ENCODE assay signal across 25 mouse cellular contexts in the genomic region with DNA sequence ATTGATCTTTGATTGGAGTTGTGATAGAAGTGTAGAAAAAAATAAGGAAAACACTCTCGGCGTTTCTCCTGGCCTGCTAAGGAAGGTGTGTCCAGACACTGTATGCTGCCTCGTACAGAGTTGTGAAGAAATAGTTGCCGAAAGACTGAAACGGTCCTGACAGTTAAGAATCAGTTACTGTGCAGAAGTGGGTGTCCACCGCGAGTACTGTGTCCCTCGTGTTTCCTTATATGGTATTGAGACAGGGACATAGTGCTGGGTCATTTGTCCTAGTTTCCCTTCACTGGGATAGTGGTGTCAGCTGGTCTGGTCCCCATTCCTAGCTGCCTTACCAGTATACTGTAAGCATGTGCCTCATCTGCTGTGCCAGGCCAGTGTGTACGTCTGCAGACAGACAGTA.
DNase-seq lines count a peak whose midpoint lies in the region; ATAC-seq and TF ChIP-seq lines count a peak whose summit lies in the region.
"Had no signal": no experiment of that assay in that cellular context is flagged by ENCODE, and none has a peak within 500 bp of the region (broad histone marks: within the 10 kb centered on the region; RNA-seq: fewer than 3 reads in every experiment).

No protein-coding gene starts in this region.

- H3ac ChIP-seq in myocyte (ENCODE audit: control insufficient read depth, insufficient read length) = no peak overlapping the region

- peak; percentile 83 for DNase-seq in heart, adult 11 months
- DNase-seq in heart, adult 8-10 months (ENCODE audit: low spot score) = no peak
- DNase-seq in left cerebral cortex, postnatal 14 days (ENCODE audit: low spot score in 2 of 2) = no peak
- DNase-seq: adrenal gland, postnatal 10 days; adrenal gland, postnatal 36 days; B cell, adult 2 months; cerebellum, adult 18-20 months; cerebellum, adult 9-10 months; cerebellum, postnatal 14 days; gastrocnemius, postnatal 25 days; heart, postnatal 14 days had no signal

- H3K9me3 ChIP-seq in midbrain, embryonic 13.5 days = no peaks in the 10 kb centered on the region
- H3K9me3 ChIP-seq in midbrain, embryonic 16.5 days (replicated peaks; ENCODE audit: control insufficient read depth, low read length, poor library complexity, severe bottlenecking) = no peaks in the 10 kb centered on the region
- H3K9me3 ChIP-seq: embryonic facial prominence, embryonic 12.5 days; forebrain, embryonic 12.5 days; forebrain, embryonic 15.5 days; G1E; heart, embryonic 13.5 days; hindbrain, embryonic 12.5 days; hindbrain, embryonic 15.5 days had no signal

- no peak overlapping the region for H3K9ac ChIP-seq in midbrain, embryonic 13.5 days (replicated peaks)
- H3K9ac ChIP-seq in midbrain, embryonic 16.5 days (ENCODE audit: low read depth, low read length) = no peak overlapping the region
- H3K9ac ChIP-seq: embryonic facial prominence, embryonic 12.5 days; forebrain, embryonic 12.5 days; forebrain, embryonic 15.5 days; heart, embryonic 13.5 days; hindbrain, embryonic 12.5 days; hindbrain, embryonic 15.5 days had no signal

- TF ChIP-seq POLR2A in myocyte (IDR thresholded peaks at IDR 0.05; ENCODE audit: insufficient read length, low read depth) = peak; percentile 17

- H3K36me3 ChIP-seq in midbrain, embryonic 13.5 days = peaks cover 84% of the 10 kb centered on the region
- H3K36me3 ChIP-seq in midbrain, embryonic 16.5 days (ENCODE audit: control insufficient read depth, insufficient read depth, low read length) = peaks cover 28% of the 10 kb centered on the region
- H3K36me3 ChIP-seq in myocyte (ENCODE audit: control insufficient read depth, insufficient read depth) = peaks cover 62% of the 10 kb centered on the region
- H3K36me3 ChIP-seq: G1E had no signal

- peaks cover 10% of the 10 kb centered on the region for H3K79me2 ChIP-seq in myocyte (ENCODE audit: control insufficient read depth, insufficient read depth)

- no peaks in the 10 kb centered on the region for H3K27me3 ChIP-seq in midbrain, embryonic 13.5 days
- H3K27me3 ChIP-seq in midbrain, embryonic 16.5 days (ENCODE audit: control insufficient read depth, insufficient read depth, low read depth, low read length) = no peaks in the 10 kb centered on the region
- H3K27me3 ChIP-seq in myocyte (ENCODE audit: control insufficient read depth, insufficient read depth, insufficient read length) = no peaks in the 10 kb centered on the region
- H3K27me3 ChIP-seq: CH12.LX; embryonic facial prominence, embryonic 12.5 days; forebrain, embryonic 12.5 days; forebrain, embryonic 15.5 days; heart, embryonic 13.5 days; hindbrain, embryonic 12.5 days; hindbrain, embryonic 15.5 days; Patski had no signal

- 0 out of 2 replicates have a peak, but pooled peaks have one; percentile 12 for ATAC-seq in midbrain, embryonic 13.5 days
- no peak for ATAC-seq in midbrain, embryonic 16.5 days
- 0 out of 2 replicates have a peak, but pooled peaks have one; percentile 24 for ATAC-seq in megakaryocyte, adult 5-6 weeks (ENCODE audit: poor library complexity, severe bottlenecking)
- ATAC-seq: forebrain, embryonic 15.5 days; Patski had no signal

- 90% methylated on average over 9 of the region's 9 CpGs for WGBS in midbrain, embryonic 13.5 days
- 90% methylated on average over 9 of the region's 9 CpGs for WGBS in midbrain, embryonic 16.5 days

- no peak overlapping the region for H3K4me3 ChIP-seq in midbrain, embryonic 13.5 days (replicated peaks)
- H3K4me3 ChIP-seq in midbrain, embryonic 16.5 days (ENCODE audit: low read depth, low read length) = no peak overlapping the region
- no peak overlapping the region for H3K4me3 ChIP-seq in myocyte
- H3K4me3 ChIP-seq: embryonic facial prominence, embryonic 12.5 days; erythroblast, embryonic 14.5 days; forebrain, embryonic 12.5 days; forebrain, embryonic 15.5 days; heart, embryonic 13.5 days; hindbrain, embryonic 12.5 days; hindbrain, embryonic 15.5 days had no signal

- H3K4me2 ChIP-seq in midbrain, embryonic 13.5 days (replicated peaks) = no peak overlapping the region
- no peak overlapping the region for H3K4me2 ChIP-seq in midbrain, embryonic 16.5 days (ENCODE audit: low read length)
- H3K4me2 ChIP-seq in myocyte (ENCODE audit: low read depth) = no peak overlapping the region
- H3K4me2 ChIP-seq: embryonic facial prominence, embryonic 12.5 days; forebrain, embryonic 12.5 days; forebrain, embryonic 15.5 days; heart, embryonic 13.5 days; hindbrain, embryonic 12.5 days; hindbrain, embryonic 15.5 days had no signal

- intact Hi-C loops in left cerebral cortex, postnatal 14 days (cut with DNase I) = loop anchor here (5.0 kb wide), 1 partner anchor 82 kb away; the partner anchor contains the start of gene Map4k4

- H3K4me1 ChIP-seq in midbrain, embryonic 13.5 days (replicated peaks) = peaks cover 6% of the 10 kb centered on the region; the same call in 1 of the 2 replicates
- peaks cover 5% of the 10 kb centered on the region; the same call in 1 of the 2 replicates for H3K4me1 ChIP-seq in midbrain, embryonic 16.5 days (ENCODE audit: control insufficient read depth, insufficient read depth, low read length)
- H3K4me1 ChIP-seq: embryonic facial prominence, embryonic 12.5 days; forebrain, embryonic 12.5 days had no signal

- H3K27ac ChIP-seq in midbrain, embryonic 13.5 days = no peak overlapping the region
- H3K27ac ChIP-seq in midbrain, embryonic 16.5 days (ENCODE audit: low read length) = no peak overlapping the region
- H3K27ac ChIP-seq: embryonic facial prominence, embryonic 12.5 days; forebrain, embryonic 12.5 days; forebrain, embryonic 15.5 days; heart, embryonic 13.5 days; hindbrain, embryonic 12.5 days; hindbrain, embryonic 15.5 days had no signal

TF ChIP-seq in myocyte, 11 proteins besides CTCF, POLR2A, EP300 and RAD21:
- TF ChIP-seq POLR2AphosphoS2 (IDR thresholded peaks at IDR 0.05; ENCODE audit: insufficient read length, low read depth) = no peak
- no peak for TF ChIP-seq E2F4 (IDR thresholded peaks at IDR 0.05; ENCODE audit: insufficient read depth)
- no peak for TF ChIP-seq SRF (IDR thresholded peaks at IDR 0.05; ENCODE audit: control insufficient read depth, insufficient read length, low read depth)
- TF ChIP-seq USF1 (IDR thresholded peaks at IDR 0.05; ENCODE audit: low read depth) = no peak
- TF ChIP-seq TCF12 (IDR thresholded peaks at IDR 0.05; ENCODE audit: insufficient read depth, poor library complexity, severe bottlenecking) = no peak
- no peak for TF ChIP-seq MAX (IDR thresholded peaks at IDR 0.05; ENCODE audit: low read depth)
- TF ChIP-seq REST (IDR thresholded peaks at IDR 0.05; ENCODE audit: insufficient read depth, insufficient read length) = no peak
- TF ChIP-seq MYOG (IDR thresholded peaks at IDR 0.05; ENCODE audit: control insufficient read depth in 1 of 3, insufficient read depth in 1 of 3, insufficient read length in 2 of 3, low read depth in 2 of 3) = no peak
- TF ChIP-seq CEBPB (IDR thresholded peaks at IDR 0.05; ENCODE audit: insufficient read depth, poor library complexity, severe bottlenecking) = no peak
- no peak for TF ChIP-seq TCF3 (IDR thresholded peaks at IDR 0.05; ENCODE audit: insufficient read length, low read depth)
